Mouse (Mus musculus): ENCODE measurements around the gene Fat2.
A peak's percentile ranks its signal among the peaks of the same experiment; 100 is the strongest.

Fat2 gene

DNA sequence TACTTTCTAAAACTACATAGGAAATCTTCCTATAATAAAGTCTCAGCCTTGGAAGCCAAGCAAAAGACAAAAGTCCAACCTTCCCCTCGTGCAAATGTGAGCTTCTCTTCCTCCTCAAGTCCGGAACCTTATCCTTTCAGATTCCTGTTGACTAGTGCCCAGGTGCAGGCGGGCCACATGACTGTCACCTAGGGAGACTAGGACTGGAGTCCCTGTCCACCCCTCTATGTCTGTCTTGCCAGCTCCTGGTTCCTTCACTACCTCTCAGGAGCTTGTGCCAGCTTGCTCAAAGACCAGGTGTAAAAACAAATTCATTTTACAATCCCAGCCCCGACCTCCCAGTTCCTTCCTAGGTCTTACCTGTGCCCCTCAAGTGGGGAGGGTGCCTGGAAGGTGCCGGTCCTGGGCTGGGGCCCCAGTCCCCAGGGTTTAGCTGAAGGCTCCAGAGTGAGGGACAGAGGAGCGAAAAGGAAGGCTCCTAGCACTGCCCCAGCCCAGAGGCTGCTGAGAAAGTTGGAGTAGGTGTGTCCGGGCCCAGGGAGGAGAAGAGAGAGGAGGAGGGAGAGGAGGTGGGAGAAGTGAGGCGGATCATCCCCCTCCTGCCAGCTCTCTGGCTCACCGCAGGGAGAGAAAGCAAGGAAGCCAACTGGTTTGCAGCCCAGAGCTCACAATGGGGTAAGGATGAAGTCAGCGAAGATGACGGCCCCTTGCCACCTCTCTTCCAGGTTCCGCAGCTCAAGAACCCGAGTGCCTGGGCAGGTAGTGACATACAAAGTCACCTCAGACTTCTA lies at the start of gene Fat2:
TSS of gene Fat2 (minus strand) at position 464 of the 791 bp plus-strand sequence.
- DNase-seq = no peak

DNA sequence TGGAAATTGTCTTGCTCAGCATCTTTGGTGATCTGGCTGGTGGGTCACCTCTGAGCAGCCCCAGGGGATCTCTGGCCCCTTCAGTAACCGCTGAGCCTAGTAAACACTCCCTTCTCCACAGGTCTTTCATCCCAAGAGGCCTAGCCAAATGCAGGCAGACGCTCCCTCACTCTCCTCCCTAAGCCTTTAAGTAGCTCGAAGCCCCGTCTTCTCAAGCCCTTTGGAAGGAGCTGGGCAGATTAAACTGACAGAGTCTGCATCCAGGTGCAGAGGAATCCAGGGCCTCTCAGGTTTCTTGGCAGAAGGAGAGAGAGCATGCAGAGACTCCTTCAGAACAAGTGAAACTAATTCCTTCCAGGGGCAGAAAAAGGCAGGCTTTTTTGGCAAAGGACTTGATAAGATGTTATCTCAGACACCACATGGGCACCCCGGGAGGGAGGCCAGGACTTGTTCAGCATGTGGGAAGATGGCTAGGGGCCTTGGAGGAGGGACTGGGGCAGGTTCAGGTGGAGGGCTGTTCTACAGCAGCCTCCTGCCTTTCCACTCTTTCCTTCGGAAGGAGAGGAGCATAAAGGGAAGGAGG lies 47.2 kb upstream of the Fat2 start:
- DNase-seq = no peak

DNA sequence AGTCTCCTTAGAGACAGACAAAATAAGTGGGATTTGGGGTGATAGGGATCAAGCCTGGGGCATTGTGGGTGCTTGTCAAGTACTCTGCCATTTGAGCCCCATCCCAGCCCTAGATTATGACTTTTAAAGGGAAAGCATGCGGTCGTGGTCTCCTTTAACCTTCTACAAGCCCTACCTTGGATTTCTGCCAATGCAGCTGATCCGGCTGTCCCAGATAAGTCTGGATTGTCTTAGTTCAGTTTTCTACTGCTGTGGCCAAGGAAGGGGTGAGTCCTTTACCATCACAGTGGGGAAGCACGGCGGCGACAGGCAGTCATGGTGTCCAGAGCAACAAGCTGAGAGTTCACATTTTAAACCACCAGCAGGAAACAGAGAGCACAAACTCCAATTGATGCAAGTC lies 44.5 kb upstream of the Fat2 start:
- DNase-seq = no peak

- DNase-seq = peak; percentile 70 to 87
These were observed 42.0 kb upstream of the Fat2 start for GRCm38 (mm10) chr11:55378371-55378770.

GRCm38 (mm10) chr11:55373838-55374237 lies 37.5 kb upstream of the Fat2 start:
- no peak for DNase-seq

- no peak for DNase-seq
These were observed 37.0 kb upstream of the Fat2 start for GRCm38 (mm10) chr11:55373373-55373772.

- no peak for DNase-seq
These were observed 35.6 kb upstream of the Fat2 start for GRCm38 (mm10) chr11:55372001-55372400.

GRCm38 (mm10) chr11:55369093-55369471 lies 32.7 kb upstream of the Fat2 start:
- DNase-seq = peak; percentile 54 to 82

DNA sequence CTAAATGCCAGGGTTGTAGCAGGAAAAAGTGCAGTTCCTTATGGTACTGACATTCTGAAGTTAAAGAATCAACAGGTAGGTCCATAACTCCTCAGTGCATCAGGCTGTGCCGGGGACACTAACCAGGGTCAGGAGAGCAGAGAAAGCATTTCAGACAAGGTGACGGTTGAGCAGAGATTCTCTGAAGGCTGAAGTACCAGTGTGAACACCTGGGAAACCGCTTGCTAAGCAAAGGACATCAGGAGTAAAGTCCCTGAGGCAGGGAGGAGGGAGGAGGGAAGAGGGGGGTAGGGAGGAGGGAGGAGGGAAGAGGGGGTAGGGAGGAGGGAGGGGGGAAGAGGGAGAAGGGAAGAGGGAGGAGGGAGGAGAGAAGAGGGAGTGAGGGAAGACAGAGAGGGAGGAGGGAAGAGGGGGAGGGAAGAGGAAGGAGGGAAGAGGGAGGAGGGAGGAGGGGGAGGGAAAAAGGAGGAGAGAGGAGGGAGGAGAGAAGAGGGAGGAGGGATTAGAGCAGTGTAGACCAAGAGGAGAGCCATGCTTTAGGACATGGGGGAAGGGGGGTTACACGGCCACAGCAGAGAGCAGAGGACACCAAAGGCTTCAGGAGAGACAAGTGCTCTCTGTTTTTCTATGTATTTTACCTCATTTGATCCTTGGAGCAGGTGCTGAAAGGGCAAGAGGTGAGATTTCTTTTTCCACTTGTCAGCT lies 32.2 kb upstream of the Fat2 start:
- DNase-seq = no peak

GRCm38 (mm10) chr11:55367783-55368182 lies 31.4 kb upstream of the Fat2 start:
- peak in 1 of 2 experiments; percentile 30 for DNase-seq

GRCm38 (mm10) chr11:55365840-55366239 lies 29.5 kb upstream of the Fat2 start:
- no peak for DNase-seq

- DNase-seq = no peak
These were observed 28.9 kb upstream of the Fat2 start for GRCm38 (mm10) chr11:55365242-55365641.

DNA sequence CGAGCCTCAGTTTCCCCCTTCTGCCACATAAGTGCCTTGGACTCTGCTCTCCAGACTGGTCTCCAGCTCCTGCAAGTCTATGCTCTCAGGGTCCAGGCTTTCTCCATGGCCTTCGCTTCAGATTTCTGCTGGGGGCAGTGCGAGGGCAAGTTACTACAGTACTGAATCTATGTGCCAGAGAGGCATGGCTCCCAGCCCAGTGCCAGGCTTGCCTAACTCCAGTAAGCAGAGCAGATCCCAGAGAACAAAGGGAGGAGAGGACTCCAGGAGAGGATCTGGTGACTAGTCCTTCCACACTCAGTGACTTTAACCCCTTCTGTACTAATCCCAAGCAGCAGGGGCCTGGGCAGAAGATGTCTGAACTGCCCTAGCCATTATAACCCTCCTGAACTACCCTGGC lies 28.3 kb upstream of the Fat2 start:
- peak in 1 of 2 experiments; percentile 33 for DNase-seq

- DNase-seq = peak in 1 of 2 experiments; percentile 47
These were observed 21.9 kb upstream of the Fat2 start for GRCm38 (mm10) chr11:55358094-55358783.

DNA sequence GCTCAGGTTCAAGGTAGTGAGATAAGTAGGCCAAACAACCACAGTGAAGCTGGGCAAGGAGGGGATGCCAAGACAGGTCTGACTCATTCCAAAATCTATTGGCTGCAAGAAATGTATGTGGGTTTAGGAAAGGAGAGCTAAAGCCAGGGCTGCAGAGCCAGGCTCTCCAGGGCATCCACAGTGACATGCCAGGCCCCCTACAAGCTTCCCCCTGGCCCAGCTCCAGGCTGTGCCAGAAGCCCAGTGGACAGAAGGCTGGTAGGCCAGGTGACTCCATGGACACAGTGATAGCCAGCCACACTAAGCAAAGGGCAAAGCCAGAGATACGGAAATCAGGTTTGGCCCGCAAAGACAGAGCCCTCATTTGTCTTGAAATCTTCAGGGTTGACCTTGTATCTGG lies 20.5 kb upstream of the Fat2 start:
- no peak for DNase-seq

GRCm38 (mm10) chr11:55341961-55342371 lies 5.6 kb upstream of the Fat2 start:
- DNase-seq = peak in 1 of 2 experiments; percentile 52

GRCm38 (mm10) chr11:55340789-55341188 lies 4.4 kb upstream of the Fat2 start:
- DNase-seq = no peak

- DNase-seq = no peak
These were observed 837 bp upstream of the Fat2 start for GRCm38 (mm10) chr11:55337032-55337769.

GRCm38 (mm10) chr11:55335314-55336076 lies 869 bp downstream of the Fat2 start:
- DNase-seq = no peak

DNA sequence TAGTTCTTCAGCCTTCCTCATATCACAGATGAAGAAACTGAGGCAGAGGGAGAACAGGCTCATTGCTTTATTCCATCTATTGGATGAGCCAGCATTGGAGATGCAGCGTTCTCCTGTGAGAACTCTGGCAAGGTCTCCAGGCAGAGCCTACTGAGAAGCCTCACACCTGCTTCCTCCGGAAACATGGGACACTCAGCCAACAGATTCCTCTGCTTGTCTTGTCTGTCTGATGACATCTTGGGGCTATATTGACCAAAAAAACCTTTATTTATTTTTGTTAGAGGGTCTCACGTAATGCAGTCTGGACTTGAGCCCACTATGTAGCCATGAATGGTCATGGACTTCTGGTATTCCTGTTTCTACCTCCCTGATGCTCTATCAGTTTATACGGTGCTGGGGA lies 1.8 kb downstream of the Fat2 start:
- no peak for DNase-seq

- no peak for DNase-seq
These were observed 2.3 kb downstream of the Fat2 start for GRCm38 (mm10) chr11:55334063-55334462.
